Mouse (Mus musculus): ENCODE data around the gene C330021F23Rik. TPM values are rescaled to one million over a fixed set of nuclear protein-coding genes. Genes with fewer than 3 reads are reported as not detected.

C330021F23Rik gene
- total RNA-seq, 2 experiments from 2014 or later, result 0.23 TPM; not detected in 1

Other genes with a start within 250 kb of the C330021F23Rik start
- gene A430078G23Rik, start 214.6 kb upstream of the C330021F23Rik start, total RNA-seq (2021), result under 1 TPM; 0.40 to 0.79 TPM
- gene Arhgef18, start 175.0 kb upstream of the C330021F23Rik start, total RNA-seq (2021), result 10 to 100 TPM; 33.9 to 38.4 TPM
- gene Pex11g, start 100.3 kb upstream of the C330021F23Rik start, total RNA-seq (2021), result 10 to 100 TPM in 1 of 2 experiments, 1 to 10 TPM in 1; 5.7 to 13.6 TPM
- not detected for gene Tex45, start 97.1 kb upstream of the C330021F23Rik start, total RNA-seq (2021)
- 10 to 100 TPM; 18.3 to 22.3 TPM for gene Zfp358, start 74.9 kb upstream of the C330021F23Rik start, total RNA-seq (2021)
- gene Mcoln1, start 67.5 kb upstream of the C330021F23Rik start, total RNA-seq (2021), result 10 to 100 TPM; 36.1 to 39.8 TPM
- gene Pnpla6, start 52.6 kb upstream of the C330021F23Rik start, total RNA-seq (2021), result 10 to 100 TPM; 35.8 to 37.1 TPM
- gene Camsap3, start 19.3 kb downstream of the C330021F23Rik start, total RNA-seq (2021), result 1 to 10 TPM; 5.5 to 5.6 TPM
- gene Xab2, start 53.3 kb downstream of the C330021F23Rik start, total RNA-seq (2021), result 10 to 100 TPM; 36.0 to 40.7 TPM
- gene Pet100, start 53.6 kb downstream of the C330021F23Rik start, total RNA-seq (2021), result 100 to 1,000 TPM; 113 to 119 TPM
- gene Pcp2, start 57.6 kb downstream of the C330021F23Rik start, total RNA-seq (2021), result not detected
- gene Stxbp2, start 63.0 kb downstream of the C330021F23Rik start, total RNA-seq (2021), result 100 to 1,000 TPM in 1 of 2 experiments, 10 to 100 TPM in 1; 76.0 to 109 TPM
- 100 to 1,000 TPM in 1 of 2 experiments, 10 to 100 TPM in 1; 89.6 to 156 TPM for gene Retn, start 87.8 kb downstream of the C330021F23Rik start, total RNA-seq (2021)
- gene Mcemp1, start 97.8 kb downstream of the C330021F23Rik start, total RNA-seq (2021), result under 1 TPM in 1 of 2 experiments, not detected in 1; 0.79 TPM
- gene Fcor, start 104.4 kb downstream of the C330021F23Rik start, total RNA-seq (2021), result 10 to 100 TPM; 46.7 to 70.7 TPM
- 10 to 100 TPM; 20.7 to 21.0 TPM for gene Trappc5, start 108.3 kb downstream of the C330021F23Rik start, total RNA-seq (2021)
- not detected for gene Fcer2a, start 126.2 kb downstream of the C330021F23Rik start, total RNA-seq (2021)
- gene Clec4g, start 152.7 kb downstream of the C330021F23Rik start, total RNA-seq (2021), result not detected
- 1 to 10 TPM in 1 of 2 experiments, not detected in 1; 1.2 TPM for gene Cd209a, start 181.0 kb downstream of the C330021F23Rik start, total RNA-seq (2021)

Data from adrenal gland, postnatal 36 days (tissue).